Mouse (Mus musculus) gastrocnemius, adult 2 months (tissue): ENCODE measurements around the gene 1700024P04Rik. TPM values are rescaled to one million over a fixed set of nuclear protein-coding genes. Genes with fewer than 3 reads are reported as not detected.

ENCODE experiments used
- DNase-seq: peaks from one replicate; pipeline ENCODE4 v3.0.0; 2022
- H3K27ac ChIP-seq: fragments of 200-600 bp; 2 replicates; pipeline ENCODE4 v1.8.1; 2022; ENCODE audit warnings: mild to moderate bottlenecking
- H3K4me3 ChIP-seq: fragments of 200-600 bp; 2 replicates; pipeline ENCODE4 v1.8.1; 2022; ENCODE audit warnings: mild to moderate bottlenecking, moderate library complexity
- CTCF ChIP-seq: fragments of 200-600 bp; IDR thresholded peaks from 2 replicates; pipeline ENCODE4 v1.8.1; 2022; ENCODE audit warnings: antibody characterized with exemption, mild to moderate bottlenecking, moderate library complexity
- intact Hi-C: fragments of 180-260 bp; cut with DNase I; formaldehyde crosslinking; loops from one replicate; pipeline ENCODE4 v1.15.1; 2025
- long read RNA-seq, 2 experiments: library from polyadenylated mRNA; stranded (forward); transcript quantifications; one replicate each; pipeline ENCODE4 v2.0.0; 2021
- total RNA-seq, 2 experiments: library from RNA; stranded (reverse); gene quantifications; 2 replicates each; pipeline ENCODE4 v1.2.3; 2021

1700024P04Rik gene
- not detected for total RNA-seq
- long read RNA-seq, experiment 1: 0 reads
- long read RNA-seq, experiment 2: 0 reads

GRCm38 (mm10) chr13:98984465-98984864, at the start of gene 1700024P04Rik:
Gene 1700024P04Rik, minus strand, starts transcription at chr13:98984565.
- Histone ChIP-seq H3K4me3 (no peak within 1 kb of the TSS), H3K27ac (no peak within 1 kb of the TSS)
- intact Hi-C loops: no loop called here
- DNase-seq: no peak
- TF ChIP-seq CTCF: no peak

GRCm38 (mm10) chr13:99031223-99032216, 47.2 kb upstream of the 1700024P04Rik start:
- TF ChIP-seq CTCF: no peak
- Histone ChIP-seq H3K27ac (no peak overlapping the region), H3K4me3 (no peak overlapping the region)
- intact Hi-C loops: no loop called here
- DNase-seq: no peak

- TF ChIP-seq CTCF: no peak
- DNase-seq: no peak
- H3K27ac ChIP-seq: no peak overlapping the region
- no peak overlapping the region for H3K4me3 ChIP-seq
- intact Hi-C loops: no loop called here
Measured at GRCm38 (mm10) chr13:99030579-99031200, 46.3 kb upstream of the 1700024P04Rik start.

GRCm38 (mm10) chr13:99025268-99025667, 40.9 kb upstream of the 1700024P04Rik start:
- intact Hi-C loops: no loop called here
- Histone ChIP-seq H3K4me3 (no peak overlapping the region), H3K27ac (no peak overlapping the region)
- TF ChIP-seq CTCF: no peak
- DNase-seq: no peak

GRCm38 (mm10) chr13:99022036-99022435, 37.7 kb upstream of the 1700024P04Rik start:
- no peak for TF ChIP-seq CTCF
- no peak overlapping the region for H3K4me3 ChIP-seq
- no peak overlapping the region for H3K27ac ChIP-seq
- no peak for DNase-seq
- intact Hi-C loops: no loop called here

- intact Hi-C loops: no loop called here
- Histone ChIP-seq H3K27ac (no peak overlapping the region), H3K4me3 (no peak overlapping the region)
- DNase-seq: no peak
- no peak for TF ChIP-seq CTCF
Measured at GRCm38 (mm10) chr13:99021181-99021580, 36.8 kb upstream of the 1700024P04Rik start.

GRCm38 (mm10) chr13:99019831-99020669, 35.7 kb upstream of the 1700024P04Rik start:
- intact Hi-C loops: no loop called here

GRCm38 (mm10) chr13:99018526-99019201, 34.3 kb upstream of the 1700024P04Rik start:
- DNase-seq: peak; percentile 60
- H3K27ac ChIP-seq: no peak overlapping the region
- intact Hi-C loops: no loop called here
- TF ChIP-seq CTCF: no peak
- 0 out of 2 replicates have a peak overlapping the region, but pooled peaks have one; percentile 17 for H3K4me3 ChIP-seq

More at GRCm38 (mm10) chr13:99019831-99020669, 35.7 kb upstream of the 1700024P04Rik start:
- no peak for TF ChIP-seq CTCF
- Histone ChIP-seq H3K4me3 (no peak overlapping the region), H3K27ac (no peak overlapping the region)
- DNase-seq: no peak

- no peak overlapping the region for H3K27ac ChIP-seq
- TF ChIP-seq CTCF: no peak
- intact Hi-C loops: no loop called here
- no peak overlapping the region for H3K4me3 ChIP-seq
- DNase-seq: no peak
Measured at GRCm38 (mm10) chr13:99016696-99017095, 32.3 kb upstream of the 1700024P04Rik start.

- Histone ChIP-seq H3K27ac (no peak overlapping the region), H3K4me3 (no peak overlapping the region)
- no peak for TF ChIP-seq CTCF
- no peak for DNase-seq
- intact Hi-C loops: no loop called here
Measured at GRCm38 (mm10) chr13:99012891-99013290, 28.5 kb upstream of the 1700024P04Rik start.

- DNase-seq: no peak
- intact Hi-C loops: no loop called here
- H3K4me3 ChIP-seq: no peak overlapping the region
- no peak overlapping the region for H3K27ac ChIP-seq
- TF ChIP-seq CTCF: no peak
Measured at GRCm38 (mm10) chr13:99008013-99008412, 23.6 kb upstream of the 1700024P04Rik start.
